Mouse (Mus musculus) regulatory T cell (primary cell): ENCODE data around the gene Adgrg3.

ENCODE experiments used
- in situ Hi-C: fragments of 300-600 bp; cut with MboI, MseI; formaldehyde crosslinking; loops from one replicate; pipeline ENCODE4 v1.15.1; 2025; ENCODE audit warnings: high pct_unique_total_duplicates

Adgrg3 gene

DNA sequence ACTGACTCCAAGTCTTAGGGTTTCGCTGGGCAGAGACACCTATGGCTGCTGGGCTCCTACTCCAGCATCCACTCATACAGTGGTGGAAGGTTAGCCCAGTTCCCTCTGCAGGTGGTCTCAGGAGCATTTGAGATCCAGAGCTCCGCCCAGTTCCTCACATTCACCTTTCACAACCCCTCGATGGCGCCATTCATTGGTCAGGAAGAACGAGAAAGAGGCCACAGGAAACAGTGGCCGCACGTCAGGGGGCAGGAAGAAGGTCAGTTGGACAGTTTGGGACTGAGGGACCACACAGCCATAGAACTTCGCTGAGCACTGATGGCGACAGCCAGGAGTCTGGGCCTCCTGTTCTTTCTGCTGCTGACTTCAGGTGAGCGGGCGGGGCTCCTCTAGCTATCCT lies at the start of gene Adgrg3:
Adgrg3 (plus strand) TSS at position 242 of the 400 bp plus-strand sequence.
- in situ Hi-C loops = no loop called here

DNA sequence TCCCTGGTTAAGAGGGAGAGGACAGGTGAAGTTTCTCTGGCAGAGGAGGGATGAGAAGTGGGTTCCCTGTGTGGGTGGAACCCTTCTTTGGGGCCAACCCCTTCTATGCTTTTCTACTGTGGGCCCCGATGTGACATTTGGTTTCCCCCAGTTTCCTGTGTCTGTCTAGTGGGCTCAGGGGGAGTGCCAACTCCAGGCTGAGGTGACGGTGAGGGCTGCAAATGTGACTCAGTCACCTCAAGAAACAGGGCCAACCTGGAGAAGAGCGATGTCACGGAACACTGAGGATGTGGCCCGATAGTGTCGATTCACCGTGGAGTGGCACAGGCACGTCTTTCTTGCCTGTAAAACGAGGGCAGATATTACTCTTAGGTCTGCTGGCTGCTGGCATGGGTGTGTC lies 44.2 kb upstream of the Adgrg3 start:
- in situ Hi-C loops = no loop called here

DNA sequence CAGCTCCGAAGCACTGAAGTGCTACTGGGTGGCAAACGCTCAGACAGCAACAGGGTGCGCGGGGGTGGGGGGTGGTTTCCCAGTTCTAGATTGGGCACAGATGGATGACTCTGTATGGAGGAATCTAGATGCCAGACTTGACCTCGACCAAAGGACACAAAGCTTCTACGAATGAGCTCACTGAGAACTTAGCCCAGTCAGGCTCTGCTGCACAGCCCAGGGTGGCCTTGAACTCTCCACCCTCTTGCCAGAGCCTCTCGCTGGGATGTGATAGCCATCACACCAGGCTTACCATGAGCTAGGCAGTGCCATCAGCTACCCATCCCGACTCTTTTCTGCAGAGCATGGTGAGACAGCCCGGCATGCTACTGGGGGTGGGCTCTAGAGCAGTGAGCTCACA lies 43.7 kb upstream of the Adgrg3 start:
- in situ Hi-C loops = no loop called here

- in situ Hi-C loops = no loop called here
Observed at GRCm38 (mm10) chr8:94974467-94975165, 42.9 kb upstream of the Adgrg3 start, which contains the start of gene Adgrg1. Gene Adgrg1, plus strand, starts transcription at chr8:94974751.

GRCm38 (mm10) chr8:94976651-94977417 lies 40.7 kb upstream of the Adgrg3 start:
- in situ Hi-C loops = no loop called here

- in situ Hi-C loops = no loop called here
Observed at GRCm38 (mm10) chr8:94978131-94978530, 39.4 kb upstream of the Adgrg3 start.

- in situ Hi-C loops = no loop called here
Observed at GRCm38 (mm10) chr8:94978593-94979319, 38.7 kb upstream of the Adgrg3 start.

DNA sequence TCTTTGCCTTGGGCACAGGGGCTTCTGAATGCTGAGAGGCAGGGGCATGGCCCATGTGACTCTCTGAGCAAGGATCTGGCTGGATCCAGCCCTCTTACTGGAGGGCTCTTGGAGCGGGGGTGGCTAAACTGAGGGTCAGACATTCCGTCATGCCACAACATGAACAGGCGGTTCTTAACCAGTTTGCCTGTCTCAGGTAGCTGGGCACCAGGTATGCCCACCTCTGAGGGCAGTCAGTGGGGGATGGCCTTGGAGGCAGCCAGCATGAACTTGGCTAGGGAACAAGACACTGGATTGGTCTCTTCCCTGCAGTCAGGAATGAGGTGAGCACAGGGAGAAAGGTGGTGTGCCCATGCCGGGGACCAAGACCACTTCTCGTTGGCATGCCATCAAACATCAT lies 37.3 kb upstream of the Adgrg3 start:
- in situ Hi-C loops = no loop called here

DNA sequence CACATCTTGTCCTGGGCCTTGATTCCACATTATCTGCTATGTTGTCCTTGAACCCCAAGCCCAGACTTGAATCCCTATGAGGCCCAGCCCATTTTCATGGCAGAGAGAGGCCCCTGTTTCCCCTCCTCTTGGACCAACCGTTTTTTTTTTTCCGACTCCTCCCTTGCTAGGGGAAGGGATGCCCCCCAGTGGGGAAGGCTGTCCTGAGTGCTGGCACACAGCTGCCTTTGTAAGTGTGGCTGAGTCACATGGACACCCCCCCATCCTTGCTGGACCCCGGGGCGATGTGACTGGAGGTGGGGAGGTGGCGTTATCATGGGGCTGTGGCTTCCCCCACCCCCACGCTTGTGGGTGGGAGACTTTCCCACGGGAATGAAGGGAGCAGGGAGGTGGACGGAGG lies 36.5 kb upstream of the Adgrg3 start:
- in situ Hi-C loops = no loop called here

DNA sequence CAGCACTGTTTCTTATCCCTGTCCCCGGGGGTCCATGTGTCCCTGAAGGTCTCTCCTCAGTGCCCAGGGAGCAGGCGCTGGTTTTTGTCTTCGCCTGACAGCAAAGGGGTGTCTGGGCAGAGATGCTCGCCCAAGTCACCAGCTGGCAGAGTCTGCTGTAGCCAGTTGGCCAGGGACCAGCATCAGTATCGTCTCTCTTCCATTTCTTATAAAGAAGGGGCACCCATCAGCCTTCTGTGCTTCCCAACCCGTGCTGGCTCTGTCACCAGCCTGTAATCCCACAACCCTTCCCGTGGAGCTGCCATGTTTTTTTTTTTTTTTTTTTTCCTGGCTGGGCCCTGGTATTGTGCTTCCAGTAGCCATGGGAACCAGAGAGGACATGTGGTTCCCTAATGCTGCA lies 35.6 kb upstream of the Adgrg3 start:
- in situ Hi-C loops = no loop called here

DNA sequence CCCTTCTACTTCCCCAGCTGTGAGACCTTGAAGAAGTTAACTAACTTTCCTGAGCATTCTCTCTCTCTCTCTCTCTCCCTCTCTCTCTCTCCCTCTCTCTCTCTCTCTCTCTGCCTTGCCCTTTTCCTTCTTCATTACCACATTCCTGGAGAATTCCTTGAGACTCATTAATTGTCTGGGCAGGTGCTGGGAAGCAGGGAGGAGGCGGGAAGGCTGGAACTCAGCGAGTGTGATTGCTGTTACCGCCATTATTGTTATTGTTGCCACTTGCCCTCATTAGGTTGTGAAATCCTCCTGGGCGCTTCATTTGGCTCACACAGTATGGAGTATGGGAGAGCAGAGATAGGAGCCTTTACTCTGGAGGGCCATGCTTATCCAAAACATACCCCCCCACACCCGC lies 34.3 kb upstream of the Adgrg3 start:
- in situ Hi-C loops = no loop called here

DNA sequence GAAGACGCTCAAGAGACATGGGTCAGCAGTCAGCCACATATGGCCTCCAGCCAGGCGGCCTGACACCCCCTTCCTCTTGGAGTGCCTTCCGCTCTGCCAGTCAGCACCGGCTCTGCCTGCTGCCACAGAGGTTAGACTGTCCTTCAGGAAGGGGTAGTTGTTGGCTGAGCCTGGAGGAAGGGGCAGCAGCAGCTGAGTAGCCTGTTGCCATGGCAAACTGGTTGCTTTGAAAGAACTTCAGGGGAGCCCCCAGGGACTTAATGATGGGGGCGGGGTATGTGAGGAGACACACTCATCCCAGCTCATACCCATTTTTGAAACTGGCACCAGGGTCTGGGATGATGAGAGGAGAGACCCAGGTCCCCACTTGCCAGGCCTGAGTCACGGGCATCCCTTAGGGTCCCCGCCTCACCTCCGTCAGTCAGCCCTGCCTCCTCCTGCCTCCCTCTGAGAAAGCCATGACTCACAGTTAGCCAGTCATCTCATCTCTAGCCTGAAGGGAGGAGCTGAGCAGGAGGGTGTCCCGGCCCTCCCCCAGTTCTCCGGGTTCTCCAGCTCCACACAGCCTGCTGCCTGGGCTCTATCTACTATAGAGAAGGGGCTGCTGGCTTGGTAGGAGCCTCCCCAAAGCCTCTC lies 33.5 kb upstream of the Adgrg3 start:
- in situ Hi-C loops = no loop called here

DNA sequence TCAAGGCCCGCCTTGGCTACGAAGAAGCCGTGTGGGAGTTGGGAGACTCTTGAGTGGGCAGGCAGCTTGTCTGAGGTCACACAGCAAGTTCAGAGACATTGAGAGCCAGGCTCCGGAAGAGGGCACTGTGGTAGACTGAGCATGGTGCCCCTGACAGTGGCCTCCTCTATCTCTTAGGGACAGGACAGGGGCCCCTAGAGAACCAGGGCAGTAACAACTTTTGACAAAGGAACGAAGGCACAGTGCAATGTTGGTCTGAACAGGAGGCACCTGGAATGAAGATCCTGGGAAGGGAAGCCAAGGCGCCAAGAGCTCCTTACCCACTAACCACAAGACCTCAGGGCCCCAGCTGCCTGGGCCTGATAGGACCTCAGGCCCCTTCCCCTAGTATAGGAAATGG lies 32.5 kb upstream of the Adgrg3 start:
- in situ Hi-C loops = no loop called here

DNA sequence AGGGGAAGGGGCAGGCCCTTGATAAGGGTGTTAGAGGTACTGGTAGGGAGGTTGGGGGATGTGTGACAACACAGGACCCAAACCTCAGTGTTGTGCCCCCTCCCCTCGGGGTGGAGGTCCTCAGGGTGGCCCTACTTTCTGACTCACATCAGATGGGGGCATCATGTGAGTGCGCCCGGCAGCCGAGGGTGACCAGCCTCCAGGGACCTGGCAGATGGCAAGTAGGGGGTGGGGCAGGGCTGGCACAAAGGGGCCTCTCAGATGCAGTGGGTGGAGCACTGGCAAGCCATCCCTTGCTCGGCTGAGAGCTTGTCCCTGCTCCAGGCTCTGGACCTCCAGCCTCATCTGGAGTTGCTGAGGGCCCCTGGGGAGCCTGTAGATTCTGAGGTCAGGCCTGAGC lies 30.8 kb upstream of the Adgrg3 start:
- in situ Hi-C loops = no loop called here

- in situ Hi-C loops = no loop called here
Observed at GRCm38 (mm10) chr8:94987553-94987952, 29.9 kb upstream of the Adgrg3 start.

- in situ Hi-C loops = no loop called here
Observed at GRCm38 (mm10) chr8:94988619-94989018, 28.9 kb upstream of the Adgrg3 start.

- in situ Hi-C loops = no loop called here
Observed at GRCm38 (mm10) chr8:94989711-94990110, 27.8 kb upstream of the Adgrg3 start.

DNA sequence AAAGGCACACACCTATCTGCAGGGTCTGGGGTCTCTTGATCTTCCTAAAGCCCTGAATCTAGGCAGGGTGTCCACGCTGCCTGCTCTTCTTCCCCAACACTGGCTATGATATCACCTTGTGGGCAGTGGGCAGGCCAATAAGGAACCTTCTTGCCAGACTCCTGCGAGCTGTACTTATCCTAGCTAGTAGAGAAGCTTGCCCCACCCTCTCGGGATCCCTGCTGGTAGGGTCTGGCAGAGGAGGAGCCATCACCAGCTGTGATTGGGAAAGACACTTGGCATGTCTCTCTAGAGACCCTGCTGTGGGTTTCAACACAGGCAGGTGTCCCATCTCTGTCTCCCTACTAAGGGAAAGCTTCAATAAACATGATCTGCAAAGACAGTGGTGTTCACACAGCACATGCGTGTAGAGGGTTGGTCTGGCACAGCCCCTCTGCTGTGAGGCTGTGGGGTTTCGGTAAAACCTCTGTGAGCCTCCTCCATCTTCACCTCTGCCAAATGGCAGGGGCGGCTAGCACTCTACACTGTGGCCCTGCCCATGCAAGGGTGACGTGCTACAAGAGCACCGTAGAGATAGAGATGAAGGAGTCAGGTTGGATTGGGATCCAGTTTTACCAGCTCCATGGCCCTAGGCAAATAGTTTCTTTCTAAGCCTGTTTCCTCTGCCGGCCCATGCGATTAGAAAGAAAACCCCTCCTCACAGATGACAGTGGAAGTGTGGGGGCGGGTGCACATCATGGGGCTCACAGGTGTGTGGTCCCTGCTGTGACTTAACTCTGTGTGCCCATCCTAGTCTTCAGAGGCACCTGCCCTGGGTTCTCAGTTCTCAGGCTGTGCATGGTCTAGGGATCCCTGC lies 26.7 kb upstream of the Adgrg3 start:
- in situ Hi-C loops = no loop called here

DNA sequence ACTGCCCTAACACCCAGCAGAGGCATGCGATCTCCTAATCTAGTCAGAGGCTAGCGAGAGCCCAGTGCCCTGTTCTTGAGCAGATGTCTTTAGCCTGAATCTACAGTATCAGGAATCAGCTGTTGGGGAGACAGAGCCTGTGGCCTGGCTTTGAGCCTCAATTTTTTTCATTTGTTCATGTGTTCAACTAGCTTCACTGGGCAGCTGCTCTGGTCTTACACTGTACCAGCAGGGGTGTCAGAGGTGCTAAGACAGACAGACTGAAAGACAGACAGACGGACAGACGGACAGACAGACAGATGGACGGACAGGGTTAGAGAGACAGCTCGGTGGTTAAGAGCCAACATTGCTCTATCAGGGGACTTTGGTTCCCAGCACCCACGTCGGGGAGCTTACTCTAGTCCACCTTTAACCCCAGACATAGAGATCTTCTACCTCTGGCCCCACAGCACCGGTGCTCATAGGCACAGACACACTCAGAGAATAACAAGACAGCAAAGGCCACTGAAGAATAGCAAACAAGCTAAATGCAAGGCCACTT lies 26.0 kb upstream of the Adgrg3 start:
- in situ Hi-C loops = no loop called here

DNA sequence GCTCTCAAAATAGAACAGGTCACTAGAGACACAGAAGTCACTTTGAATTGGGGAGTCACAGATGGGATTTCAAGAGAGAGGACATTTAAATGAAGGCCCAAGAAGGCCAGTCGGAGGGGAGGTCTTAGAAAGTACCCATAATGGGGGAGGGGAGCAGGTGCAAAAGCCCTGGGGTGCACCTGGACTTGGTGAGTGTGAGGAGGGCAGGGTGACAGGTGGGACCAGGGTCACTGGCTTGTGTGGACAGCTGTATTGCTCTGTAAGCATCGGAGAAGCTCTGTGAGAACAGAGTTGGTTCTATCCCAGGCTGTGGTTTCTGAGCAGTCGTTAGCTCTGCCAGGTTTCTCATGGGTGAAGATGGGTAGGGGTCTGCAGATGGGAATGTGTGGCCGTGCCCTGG lies 25.5 kb upstream of the Adgrg3 start:
- in situ Hi-C loops = no loop called here

DNA sequence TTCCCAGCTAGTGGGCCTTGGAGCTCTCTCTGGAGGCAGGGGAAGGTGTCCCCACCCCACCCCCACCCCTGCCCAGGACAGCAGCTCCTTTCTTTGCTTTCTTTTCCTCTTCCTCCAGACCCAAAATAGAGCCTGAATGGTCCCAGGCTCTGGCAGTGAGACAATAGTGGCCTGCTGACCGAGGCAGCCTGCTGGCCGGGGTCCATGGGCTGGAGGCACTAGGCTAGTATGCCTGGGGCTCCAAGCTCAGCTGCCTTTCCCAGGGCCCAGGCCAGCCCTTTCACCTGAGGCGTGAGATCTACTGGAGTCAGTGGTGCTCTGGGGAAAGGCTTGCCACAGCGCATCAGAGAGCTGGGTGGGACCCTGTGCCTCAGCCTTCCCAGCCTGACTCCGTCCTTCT lies 25.0 kb upstream of the Adgrg3 start:
- in situ Hi-C loops = no loop called here
